In genomic region chr6:67535005-67535776, GRCm38 (mm10) we compare ENCODE assay signal across 9 mouse cellular contexts. TPM values are rescaled to one million over a fixed set of nuclear protein-coding genes. Genes with fewer than 3 reads are reported as not detected.
DNase-seq lines count a peak whose midpoint lies in the region; ATAC-seq lines count a peak whose summit lies in the region.
"Had no signal": no experiment of that assay in that cellular context is flagged by ENCODE, and none has a peak within 500 bp of the region (broad histone marks: within the 10 kb centered on the region; RNA-seq: fewer than 3 reads in every experiment).

No protein-coding gene starts in this region.

- WGBS in forebrain, embryonic 11.5 days, result under 1% methylated on average over 62 of the region's 62 CpGs
- WGBS in stomach, embryonic 16.5 days, result 1% methylated on average over 62 of the region's 62 CpGs

- no peaks in the 10 kb centered on the region for H3K9me3 ChIP-seq in forebrain, embryonic 11.5 days (ENCODE audit: control insufficient read depth, low read length)
- no peaks in the 10 kb centered on the region for H3K9me3 ChIP-seq in stomach, embryonic 16.5 days (replicated peaks; ENCODE audit: control insufficient read depth, low read length)

- no peaks in the 10 kb centered on the region for H3K36me3 ChIP-seq in forebrain, embryonic 11.5 days (ENCODE audit: control insufficient read depth, insufficient read depth, low read length)
- H3K36me3 ChIP-seq in stomach, embryonic 16.5 days (ENCODE audit: control insufficient read depth, insufficient read depth, low read length), result no peaks in the 10 kb centered on the region

- no peak overlapping the region for H3K27ac ChIP-seq in forebrain, embryonic 11.5 days (ENCODE audit: low read depth, low read length)
- peak overlapping the region; percentile 72 for H3K27ac ChIP-seq in stomach, embryonic 16.5 days (ENCODE audit: low read length)

- peaks cover 2% of the 10 kb centered on the region; the same call in 1 of the 2 replicates for H3K4me1 ChIP-seq in forebrain, embryonic 11.5 days (replicated peaks; ENCODE audit: control insufficient read depth, insufficient read depth, low read length)
- H3K4me1 ChIP-seq in stomach, embryonic 16.5 days (ENCODE audit: control insufficient read depth, insufficient read depth, low read length), result 0 out of 2 replicates have a peak, but pooled peaks cover 4% of the 10 kb centered on the region

- ATAC-seq in forebrain, embryonic 11.5 days (replicated peaks; ENCODE audit: low FRiP score), result peak; percentile 69
- peak; percentile 44 for ATAC-seq in megakaryocyte progenitor cell, adult 5-6 weeks (replicated peaks; ENCODE audit: poor library complexity)
- ATAC-seq in stomach, embryonic 16.5 days (ENCODE audit: insufficient read depth, low FRiP score), result 0 out of 2 replicates have a peak, but pooled peaks have one; percentile 16
- ATAC-seq in erythroblast, adult 5-6 weeks (replicated peaks; ENCODE audit: low FRiP score, poor library complexity, severe bottlenecking), result no peak

- no peak overlapping the region for H3K9ac ChIP-seq in forebrain, embryonic 11.5 days (ENCODE audit: low read length)
- peak overlapping the region; percentile 68 for H3K9ac ChIP-seq in stomach, embryonic 16.5 days (ENCODE audit: low read length)

- H3K4me2 ChIP-seq in forebrain, embryonic 11.5 days (ENCODE audit: low read depth, low read length, severe bottlenecking), result peak overlapping the region; percentile 65
- peak overlapping the region; percentile 68 for H3K4me2 ChIP-seq in stomach, embryonic 16.5 days (ENCODE audit: low read depth, low read length)

- peak; percentile 47 for DNase-seq in urinary bladder, postnatal 14 days (ENCODE audit: low spot score)
- DNase-seq in urinary bladder, postnatal 10 days (ENCODE audit: low spot score), result no peak
- peak; percentile 73 for DNase-seq in forebrain, embryonic 11.5 days (ENCODE audit: low spot score)
- peak; percentile 25 to 53 for DNase-seq in kidney, postnatal 25 days
- DNase-seq in right cerebral cortex, postnatal 4 days, result no peak

- H3K4me3 ChIP-seq in forebrain, embryonic 11.5 days (ENCODE audit: low read depth, low read length), result peak overlapping the region; percentile 34
- H3K4me3 ChIP-seq in stomach, embryonic 16.5 days (replicated peaks; ENCODE audit: low read length), result peak overlapping the region; percentile 53
- H3K4me3 ChIP-seq: erythroblast, embryonic 14.5 days had no signal

- H3K27me3 ChIP-seq in forebrain, embryonic 11.5 days (ENCODE audit: control insufficient read depth, insufficient read depth, low read length), result peaks cover 49% of the 10 kb centered on the region
- H3K27me3 ChIP-seq in stomach, embryonic 16.5 days (ENCODE audit: control insufficient read depth, insufficient read depth, low read length), result peaks cover 49% of the 10 kb centered on the region

RNA-seq across cellular contexts. Expression of gene Tacstd2, which starts 0.4 kb away (rescaled TPM):
- polyA plus RNA-seq in forebrain, embryonic 11.5 days (2014; fragmentation: Nextera tagmentation; extraction: Ambion mirVana), result 5.4 and 7.0 TPM in 2 replicates
- total RNA-seq in megakaryocyte progenitor cell, adult 5-6 weeks (2015), result 15.4 and 17.0 TPM in 2 replicates
- total RNA-seq in megakaryocyte progenitor cell, adult 5-6 weeks (2017), result 10.2 and 18.0 TPM in 2 replicates
- 160 and 210 TPM in 2 replicates for polyA plus RNA-seq in stomach, embryonic 16.5 days (2015; fragmentation: Nextera tagmentation; extraction: Ambion mirVana)
- 0.38 and 3.3 TPM in 2 replicates for total RNA-seq in erythroblast, adult 5-6 weeks (2015; ENCODE audit: low replicate concordance)
- 2.1 and 2.6 TPM in 2 replicates for total RNA-seq in erythroblast, adult 5-6 weeks (2017; ENCODE audit: low replicate concordance)
- polyA plus RNA-seq: erythroblast, embryonic 14.5 days had no signal

RNA-seq across cellular contexts. Expression of gene Il23r, which starts 43.5 kb away (rescaled TPM):
- not detected in 2 replicates for polyA plus RNA-seq in forebrain, embryonic 11.5 days (2014; fragmentation: Nextera tagmentation; extraction: Ambion mirVana)
- total RNA-seq in megakaryocyte progenitor cell, adult 5-6 weeks (2015), result not detected in 2 replicates
- not detected in 2 replicates for total RNA-seq in megakaryocyte progenitor cell, adult 5-6 weeks (2017)
- 0.06 TPM in 1 of 2 replicates, not detected in the other for polyA plus RNA-seq in stomach, embryonic 16.5 days (2015; fragmentation: Nextera tagmentation; extraction: Ambion mirVana)
- total RNA-seq in erythroblast, adult 5-6 weeks (2015; ENCODE audit: low replicate concordance), result not detected in 2 replicates
- not detected in 2 replicates for total RNA-seq in erythroblast, adult 5-6 weeks (2017; ENCODE audit: low replicate concordance)
- polyA plus RNA-seq: erythroblast, embryonic 14.5 days had no signal

Comparison
In these comparisons a context has a peak if more than half of its experiments do, and no peak if none do; other contexts are left out.
1. DNase-seq: peak in urinary bladder, postnatal 14 days (single experiment), forebrain, embryonic 11.5 days (single experiment) and kidney, postnatal 25 days (2 of 2); none in urinary bladder, postnatal 10 days (single experiment) and right cerebral cortex, postnatal 4 days (single experiment).